Mouse (Mus musculus) right cerebral cortex, adult 2 months (tissue): ENCODE data around the gene Ptpre.
"Not testable (repeated sequence)": the region's sequence is repeated elsewhere in the genome, so short reads cannot be mapped to it uniquely, and the experiment has no call there.

Source experiments
- DNase-seq, 2 experiments: peaks; one replicate each; pipeline ENCODE4 v3.0.0; 2021 to 2022; ENCODE audit warnings: low spot score in 2 of 2

The Ptpre gene

DNA sequence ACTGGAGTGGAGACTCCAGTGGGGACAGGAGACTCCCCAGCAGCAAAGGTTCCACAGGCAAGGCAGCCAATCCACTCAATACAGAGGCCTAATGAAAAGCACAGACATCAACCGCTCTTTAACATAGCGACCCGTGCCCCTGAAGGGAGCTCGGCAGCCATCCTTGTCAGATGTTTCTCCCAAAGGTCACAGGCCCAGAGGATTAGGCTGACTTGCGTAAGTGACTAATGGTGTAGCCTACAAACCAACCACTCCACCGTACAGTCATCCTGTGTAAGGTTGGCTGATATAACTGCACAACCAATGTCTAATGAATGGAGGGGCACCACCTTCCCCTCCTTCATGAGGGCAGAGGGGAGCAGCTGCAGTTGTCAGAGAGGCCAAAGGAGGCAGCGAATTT, 152.1 kb downstream of the Ptpre start:
- DNase-seq = no peak

DNA sequence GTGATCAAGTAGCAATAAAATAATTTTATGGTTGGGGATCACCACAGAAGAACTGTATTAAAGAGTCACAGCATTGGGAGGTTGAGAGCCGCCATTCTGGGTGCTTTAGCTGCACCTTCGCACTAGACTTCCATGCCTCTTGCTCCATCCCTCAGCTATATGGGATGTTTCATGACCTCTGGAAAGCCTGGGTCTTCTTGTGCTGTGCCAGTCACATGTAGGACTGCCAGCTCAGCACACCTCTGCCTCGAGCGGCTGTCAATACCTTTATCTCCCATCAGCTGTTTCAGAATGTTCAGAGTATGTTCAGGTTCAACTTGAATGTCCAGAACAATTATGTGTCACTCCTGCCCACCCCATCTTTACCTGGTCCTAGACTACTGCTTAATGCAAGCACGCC, 154.7 kb downstream of the Ptpre start:
- DNase-seq = no peak

DNA sequence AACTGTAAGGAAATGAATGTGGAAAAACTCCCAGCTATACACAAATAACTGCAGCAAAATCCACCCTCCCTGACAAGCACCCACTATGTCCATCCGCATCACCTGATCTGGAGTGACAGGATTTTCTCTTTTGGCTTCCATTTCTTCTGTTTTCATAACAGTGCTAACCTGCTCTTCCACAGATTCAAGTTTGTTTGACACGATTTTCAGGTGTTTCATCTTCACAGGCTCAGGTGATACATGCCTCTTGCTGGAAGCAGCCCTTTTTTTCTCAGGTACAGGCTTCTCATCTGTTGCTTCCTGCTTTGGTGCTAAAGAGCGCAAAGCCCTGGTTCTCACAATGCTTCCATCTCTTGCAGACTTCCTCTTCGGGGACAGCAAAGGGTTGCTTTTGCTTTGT, 156.8 kb downstream of the Ptpre start:
- no peak for DNase-seq

DNA sequence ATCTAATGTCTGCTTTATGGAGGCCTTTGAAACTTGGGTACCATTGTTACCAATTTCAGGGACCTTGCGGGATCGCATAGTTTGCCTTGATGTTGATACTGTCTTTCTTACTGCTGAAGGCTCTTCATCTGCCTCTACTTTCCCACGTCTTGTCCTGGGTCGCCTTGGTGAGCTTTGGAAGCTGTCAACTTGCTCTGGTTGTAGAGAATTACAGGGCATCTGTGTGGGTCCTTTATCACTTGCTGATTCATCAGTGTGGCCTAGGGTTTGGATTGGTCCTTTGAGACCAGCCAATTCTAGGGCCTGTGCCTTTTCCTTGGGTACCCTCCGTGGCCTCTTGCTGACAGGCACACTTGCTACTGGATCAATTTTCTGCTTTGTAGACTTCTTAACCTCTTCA, 157.5 kb downstream of the Ptpre start:
- no peak for DNase-seq

DNA sequence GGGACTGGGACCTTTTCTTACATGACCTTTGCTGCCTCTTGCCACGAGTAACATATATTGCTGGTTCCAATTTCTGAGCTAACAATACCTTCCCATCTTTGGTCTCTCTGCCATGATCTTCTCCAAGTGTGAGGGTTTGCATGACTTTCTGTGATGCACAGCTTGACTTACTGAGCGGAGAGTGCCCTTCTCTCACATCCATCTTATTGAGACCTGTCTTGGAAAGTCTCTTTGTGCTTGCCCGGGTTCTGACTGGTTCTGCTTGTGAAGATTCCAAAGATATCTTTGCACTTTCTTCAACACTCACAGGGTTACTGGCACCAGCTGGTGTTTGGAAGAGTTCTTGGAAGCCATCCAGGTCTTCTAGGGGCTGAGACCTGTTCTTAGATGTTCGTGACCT, 158.8 kb downstream of the Ptpre start:
- DNase-seq = no peak

DNA sequence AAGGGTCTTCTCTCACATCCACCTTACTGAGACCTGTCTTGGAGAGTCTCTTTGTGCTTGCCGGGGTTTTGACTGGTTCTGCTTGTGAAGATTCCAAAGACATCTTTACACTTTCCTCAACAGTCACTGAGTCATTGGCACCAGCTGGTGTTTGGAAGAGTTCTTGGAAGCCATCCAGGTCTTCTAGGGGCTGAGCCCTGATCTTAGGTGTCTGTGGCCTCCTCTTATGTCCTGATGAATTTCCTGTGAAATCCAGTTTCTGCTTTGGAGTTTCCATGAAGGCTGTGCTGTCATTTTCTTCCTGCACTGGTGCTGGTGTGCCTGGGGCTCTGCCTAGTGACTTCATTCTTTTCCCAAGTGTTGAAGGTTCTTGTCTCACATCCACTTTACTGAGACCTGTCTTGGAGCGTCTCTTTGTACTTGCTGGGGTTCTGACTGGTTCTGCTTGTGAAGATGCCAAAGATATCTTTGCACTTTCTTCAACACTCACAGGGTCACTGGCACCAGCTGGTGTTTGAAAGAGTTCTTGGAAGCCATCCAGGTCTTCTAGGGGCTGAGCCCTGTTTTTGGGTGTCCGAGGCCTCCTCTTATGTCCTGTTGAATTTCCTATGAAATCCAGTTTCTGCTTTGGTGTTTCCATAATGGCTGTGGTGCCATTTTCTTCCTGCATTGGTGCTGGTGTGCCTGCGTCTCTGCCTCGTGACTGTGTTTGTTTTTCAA, 159.9 kb downstream of the Ptpre start:
- not testable (repeated sequence) for DNase-seq

DNA sequence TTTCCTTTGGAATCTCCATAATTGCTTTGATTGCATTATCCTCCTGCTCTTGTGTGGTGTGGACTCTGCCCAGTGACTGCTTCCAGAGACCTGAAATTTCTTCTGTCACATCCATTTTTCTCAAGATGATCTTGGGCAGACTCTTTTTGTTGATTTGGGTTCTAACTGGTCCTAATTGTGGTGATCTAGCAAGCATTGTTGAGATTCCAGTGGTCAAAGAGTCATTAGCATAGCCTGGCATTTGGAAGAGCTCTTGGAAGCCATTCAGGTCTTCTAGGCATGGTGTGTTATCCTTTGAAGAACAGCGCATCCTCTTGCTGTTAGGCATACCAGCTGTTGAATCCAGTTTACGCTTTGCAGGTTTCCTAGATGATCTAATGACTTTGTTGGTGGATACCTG, 161.1 kb downstream of the Ptpre start:
- DNase-seq = no peak

DNA sequence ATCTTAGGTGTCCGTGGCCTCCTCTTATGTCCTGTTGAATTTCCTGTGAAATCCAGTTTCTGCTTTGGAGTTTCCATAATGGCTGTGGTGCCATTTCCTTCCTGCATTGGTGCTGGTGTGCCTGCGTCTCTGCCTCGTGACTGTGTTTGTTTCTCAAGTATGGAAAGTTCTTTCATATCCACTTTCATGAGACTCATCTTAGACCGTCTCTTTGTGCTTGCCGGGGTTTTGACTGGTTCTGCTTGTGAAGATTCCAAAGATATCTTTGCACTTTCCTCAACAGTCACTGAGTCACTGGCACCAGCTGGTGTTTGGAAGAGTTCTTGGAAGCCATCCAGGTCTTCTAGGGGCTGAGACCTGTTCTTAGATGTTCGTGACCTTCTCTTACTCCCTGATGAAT, 162.1 kb downstream of the Ptpre start:
- peak in 1 of 2 experiments; percentile 11 for DNase-seq

DNA sequence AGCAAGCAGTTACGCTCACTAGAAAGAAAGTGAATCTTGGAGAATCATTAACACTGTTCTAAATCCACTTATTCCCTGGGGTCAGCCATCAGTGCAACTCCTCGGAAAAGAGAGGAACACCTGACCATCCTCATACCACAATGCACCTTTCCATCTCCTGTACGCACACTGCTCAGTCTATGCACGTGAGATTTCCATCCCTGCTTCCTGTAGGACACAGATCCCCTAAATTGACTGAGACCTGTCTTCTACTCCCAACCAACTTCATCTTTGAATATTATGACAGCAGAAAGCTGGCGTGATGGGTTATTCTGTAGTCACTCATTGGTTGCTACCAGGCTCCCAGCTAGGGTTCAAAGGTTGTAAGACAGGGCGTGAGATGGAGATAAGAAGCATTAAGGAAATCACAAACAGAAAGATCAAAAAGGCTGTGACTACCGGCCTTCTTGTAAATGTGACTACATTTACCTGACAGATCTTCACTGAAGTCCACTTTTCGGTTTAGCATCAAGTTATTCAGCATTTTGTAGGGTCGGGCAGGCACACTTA, 166.4 kb downstream of the Ptpre start:
- no peak for DNase-seq

DNA sequence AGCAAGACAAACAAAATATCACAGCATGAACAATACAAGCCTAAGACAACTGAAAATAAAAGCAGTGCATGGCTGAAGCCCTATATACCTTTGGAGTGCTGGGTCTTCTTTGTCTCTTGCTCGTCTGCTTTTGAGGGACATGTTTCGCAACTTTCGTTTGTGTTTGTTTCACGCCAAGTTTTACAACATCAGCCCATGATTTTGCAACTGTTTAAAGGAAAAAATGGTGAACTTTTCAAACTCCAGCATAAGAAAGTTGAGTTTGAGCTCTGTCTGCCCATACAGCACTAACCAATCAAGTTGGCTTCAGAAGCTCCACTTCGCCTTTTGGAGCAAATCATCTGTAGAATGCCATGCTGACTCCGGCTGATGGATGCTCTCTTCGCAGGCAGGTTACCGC, 167.0 kb downstream of the Ptpre start:
- no peak for DNase-seq

DNA sequence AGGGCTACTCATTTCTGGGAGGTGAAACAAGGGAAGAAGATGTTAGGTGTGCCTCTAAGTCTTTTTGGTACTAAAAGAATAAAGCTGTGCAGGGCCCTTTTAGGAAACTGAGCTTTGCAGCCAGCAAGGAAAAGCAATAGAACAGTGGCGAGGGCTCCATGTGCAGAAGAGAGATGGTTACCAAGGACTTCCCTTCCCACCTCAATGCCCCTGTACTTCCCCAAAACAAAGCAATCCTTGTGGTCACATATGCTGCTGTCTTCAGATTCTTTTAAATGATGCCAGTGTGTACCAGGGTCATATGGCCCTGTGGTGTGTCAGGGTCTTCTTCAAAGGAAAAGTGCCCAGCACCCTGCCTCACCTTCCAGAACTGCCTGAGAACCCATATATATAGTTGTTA, 167.8 kb downstream of the Ptpre start:
- no peak for DNase-seq

DNA sequence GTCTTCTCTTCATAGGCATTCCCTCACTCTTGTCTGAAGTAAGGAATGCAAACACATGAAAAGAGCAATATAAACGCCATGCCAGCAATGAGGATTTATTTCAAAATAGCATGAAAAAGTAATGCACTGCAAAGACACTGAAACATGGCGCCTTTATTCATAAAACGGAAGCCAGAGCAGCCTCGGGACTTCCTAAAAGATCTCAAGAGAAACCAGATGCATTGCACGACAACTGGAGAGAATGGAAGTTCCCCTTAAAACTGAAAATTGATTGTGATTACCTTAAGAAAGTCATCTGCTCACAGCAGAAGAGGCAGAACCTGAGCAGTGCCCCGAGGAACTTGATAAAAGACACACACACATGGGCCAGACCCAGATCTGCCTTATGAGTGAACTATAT, 168.5 kb downstream of the Ptpre start:
- no peak for DNase-seq

DNA sequence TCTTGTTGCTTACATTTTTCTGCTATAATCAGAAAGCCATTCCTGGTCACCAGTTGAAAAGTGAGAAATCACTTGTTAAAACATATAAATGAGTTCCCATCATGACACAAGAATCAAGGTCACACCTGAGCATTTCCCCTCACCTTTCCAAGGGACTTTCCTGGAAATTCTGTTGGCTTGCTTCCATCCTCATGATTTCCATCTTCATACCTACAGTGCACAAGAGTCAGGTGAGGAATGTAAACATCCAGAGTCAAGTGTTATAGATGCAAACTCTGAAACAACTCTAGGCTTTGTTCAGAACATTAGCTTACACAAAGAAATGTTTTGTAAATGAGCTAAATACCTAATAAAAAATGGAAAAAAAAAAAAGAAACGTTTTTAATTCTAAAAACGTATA, 173.4 kb downstream of the Ptpre start:
- no peak for DNase-seq

DNA sequence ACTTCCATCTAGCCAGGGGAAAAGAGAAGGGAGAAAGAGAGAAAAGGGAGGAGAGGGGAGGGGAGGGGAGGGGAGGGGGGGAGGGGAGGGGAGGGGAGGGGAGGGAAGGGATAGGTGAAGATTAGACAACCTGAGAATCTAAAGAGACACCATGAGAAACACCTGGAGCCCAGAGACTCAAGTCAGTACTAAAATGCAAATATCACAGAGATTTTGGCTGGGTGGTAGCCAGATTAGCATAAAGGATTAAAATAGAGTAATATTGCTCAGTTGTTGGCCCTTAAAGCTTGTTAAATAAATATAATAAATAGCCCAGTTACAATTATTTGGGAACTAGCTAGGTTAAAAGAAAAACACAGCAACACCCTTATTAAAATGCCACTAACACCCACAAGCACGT, 175.3 kb downstream of the Ptpre start:
- no peak for DNase-seq

DNA sequence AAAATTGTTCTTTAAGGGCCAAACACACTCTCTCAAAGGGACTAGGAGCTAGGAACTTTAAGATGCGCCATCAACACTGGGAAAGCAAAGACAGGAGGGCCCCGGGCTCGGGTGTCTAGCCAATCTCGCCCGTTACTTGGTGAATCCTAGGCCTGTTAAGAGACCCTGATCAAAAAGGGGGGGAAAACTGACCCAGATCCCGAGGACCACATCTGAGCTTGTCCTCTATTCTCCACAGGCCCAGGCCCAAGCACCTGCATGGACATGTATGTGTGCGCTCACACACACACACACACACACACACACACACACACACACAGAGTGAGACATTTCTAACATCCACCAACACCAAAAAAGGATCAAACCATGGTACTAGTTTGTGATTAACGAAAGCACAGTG, 176.0 kb downstream of the Ptpre start:
- DNase-seq = no peak

DNA sequence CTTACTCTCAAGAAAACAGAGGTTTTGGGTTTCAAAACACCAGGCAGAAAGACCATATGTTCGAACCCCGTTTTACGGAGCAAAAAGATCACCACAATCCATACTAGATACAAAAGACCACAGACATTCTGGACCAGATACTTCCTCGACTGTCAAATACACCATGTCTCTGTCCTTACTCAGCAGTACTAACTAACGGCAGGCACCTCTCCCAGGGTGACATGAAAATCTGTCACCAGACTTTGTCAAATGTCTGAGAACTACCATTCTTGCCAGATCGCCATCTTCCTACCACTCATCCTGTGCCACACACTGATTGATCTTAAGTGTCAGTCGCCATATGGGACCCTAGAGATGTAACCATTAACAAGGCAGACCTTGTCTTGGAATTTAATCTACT, 177.9 kb downstream of the Ptpre start:
- no peak for DNase-seq

DNA sequence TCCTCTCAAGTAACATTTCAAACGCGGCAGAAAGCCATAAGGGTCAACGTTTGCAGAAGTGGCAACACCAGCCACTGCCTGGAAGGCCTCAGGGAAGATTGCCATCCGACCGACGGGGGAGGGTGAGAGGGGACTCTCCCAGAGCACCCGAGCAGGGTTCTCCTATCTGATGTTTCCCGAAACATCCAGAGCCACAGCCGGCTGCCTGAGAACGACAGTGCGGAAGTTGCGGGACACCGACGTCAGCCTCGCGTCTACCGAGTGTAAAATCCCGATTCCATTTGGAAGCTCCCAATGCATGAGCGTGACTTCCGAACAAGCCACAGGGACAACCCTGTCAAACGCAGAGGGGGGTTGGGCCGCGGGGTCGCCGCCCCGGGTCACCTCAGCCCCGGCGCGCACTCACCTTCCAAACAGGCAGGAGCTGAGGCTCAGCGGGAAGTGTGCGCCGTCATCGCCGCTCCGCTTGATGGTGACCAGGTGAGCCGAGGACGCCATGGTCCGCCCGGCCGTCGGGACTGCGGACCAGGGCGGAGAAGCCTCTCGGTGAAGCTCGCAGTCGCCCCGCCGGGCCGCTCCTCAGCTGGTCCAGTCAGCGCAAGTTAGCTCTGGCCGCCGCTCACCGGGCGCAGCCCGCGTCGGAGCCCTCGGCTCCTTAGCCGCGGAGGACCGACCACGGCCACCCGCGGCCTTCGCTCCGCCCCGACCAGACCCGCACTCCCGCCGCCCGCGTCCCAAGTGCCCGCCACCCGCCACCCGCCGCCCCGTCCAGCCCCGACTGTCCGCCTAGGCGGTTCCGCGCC, 178.6 kb downstream of the Ptpre start, which contains the start of gene Mki67:
Gene Mki67 (minus strand): TSS at position 720 of the 803 bp plus-strand sequence.
- no peak for DNase-seq

DNA sequence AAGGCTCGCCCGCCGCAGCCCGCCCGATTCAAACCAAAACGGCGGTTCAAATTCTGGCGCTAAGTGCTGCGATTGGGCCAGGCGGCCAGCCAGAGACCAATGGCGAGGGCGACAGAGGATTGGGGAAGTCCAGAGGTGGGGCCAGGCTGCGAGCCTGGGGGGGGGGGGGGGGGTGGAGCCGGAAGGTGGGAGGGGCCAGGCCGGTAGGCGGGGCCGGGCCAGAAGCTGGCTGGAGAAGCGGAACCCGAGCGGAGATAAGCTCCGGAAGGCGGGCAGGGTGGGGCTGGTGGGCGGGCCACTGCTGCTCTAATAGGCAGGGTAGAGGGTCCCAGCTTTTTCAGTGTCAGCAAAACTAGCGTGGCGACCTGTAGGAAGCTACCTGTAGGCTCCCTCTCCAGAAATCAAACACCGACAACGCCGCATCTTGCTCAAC, 179.2 kb downstream of the Ptpre start:
- peak; percentile 67 to 76 for DNase-seq

DNA sequence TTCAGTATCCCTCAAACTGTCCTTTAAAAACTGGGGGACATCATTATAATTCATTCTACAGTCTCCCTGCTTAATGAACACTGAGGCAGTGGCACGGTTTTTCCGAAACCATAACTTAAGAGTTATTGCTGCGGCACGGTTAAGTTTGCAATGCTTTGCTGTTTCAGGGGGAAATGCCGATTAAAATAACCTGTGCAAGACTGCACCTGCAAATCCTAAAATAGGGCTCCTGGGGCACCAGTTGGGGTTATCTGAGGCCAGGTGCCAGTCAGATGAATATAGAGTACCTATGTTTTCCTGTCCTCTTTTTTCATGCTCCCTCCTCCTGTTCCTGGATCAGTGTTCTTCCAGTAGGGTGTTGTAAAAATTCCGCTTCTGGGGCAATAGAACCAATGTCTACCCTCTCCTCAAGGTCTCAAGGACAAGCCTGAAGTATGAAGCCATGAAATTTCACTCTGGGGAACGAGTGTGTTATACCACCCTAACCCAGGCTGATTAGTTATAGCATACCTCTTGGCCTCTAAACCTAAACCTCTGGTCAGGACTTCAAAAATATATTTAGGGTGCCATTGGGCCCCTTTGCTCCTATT, 179.8 kb downstream of the Ptpre start:
- DNase-seq = no peak

DNA sequence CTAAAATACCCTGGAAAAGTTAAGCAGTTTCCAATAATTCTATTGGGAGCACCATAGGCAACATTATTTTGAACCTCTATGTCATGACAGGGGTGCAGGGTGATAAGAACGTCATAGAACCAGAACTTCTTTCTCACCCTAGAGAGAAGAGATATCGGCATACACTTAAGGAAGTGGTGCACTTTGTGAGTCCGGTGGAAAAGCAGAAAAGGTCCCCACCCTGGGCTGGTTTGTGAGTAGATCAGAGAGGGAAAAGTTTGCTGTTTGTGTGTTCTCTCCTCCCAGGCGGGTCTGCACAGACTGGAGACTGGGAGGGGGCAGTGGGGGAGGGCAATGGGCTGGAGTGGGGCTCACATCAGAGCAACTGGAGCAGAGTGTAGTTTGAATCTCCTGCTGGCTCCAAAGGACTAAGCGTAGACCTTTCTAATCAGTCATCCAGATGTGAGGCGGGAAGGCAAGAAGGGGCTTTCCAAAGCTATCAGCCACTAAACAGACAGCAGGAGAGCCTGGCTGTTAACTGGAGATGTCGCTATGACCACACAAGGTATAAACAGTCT, 184.2 kb downstream of the Ptpre start:
- no peak for DNase-seq

DNA sequence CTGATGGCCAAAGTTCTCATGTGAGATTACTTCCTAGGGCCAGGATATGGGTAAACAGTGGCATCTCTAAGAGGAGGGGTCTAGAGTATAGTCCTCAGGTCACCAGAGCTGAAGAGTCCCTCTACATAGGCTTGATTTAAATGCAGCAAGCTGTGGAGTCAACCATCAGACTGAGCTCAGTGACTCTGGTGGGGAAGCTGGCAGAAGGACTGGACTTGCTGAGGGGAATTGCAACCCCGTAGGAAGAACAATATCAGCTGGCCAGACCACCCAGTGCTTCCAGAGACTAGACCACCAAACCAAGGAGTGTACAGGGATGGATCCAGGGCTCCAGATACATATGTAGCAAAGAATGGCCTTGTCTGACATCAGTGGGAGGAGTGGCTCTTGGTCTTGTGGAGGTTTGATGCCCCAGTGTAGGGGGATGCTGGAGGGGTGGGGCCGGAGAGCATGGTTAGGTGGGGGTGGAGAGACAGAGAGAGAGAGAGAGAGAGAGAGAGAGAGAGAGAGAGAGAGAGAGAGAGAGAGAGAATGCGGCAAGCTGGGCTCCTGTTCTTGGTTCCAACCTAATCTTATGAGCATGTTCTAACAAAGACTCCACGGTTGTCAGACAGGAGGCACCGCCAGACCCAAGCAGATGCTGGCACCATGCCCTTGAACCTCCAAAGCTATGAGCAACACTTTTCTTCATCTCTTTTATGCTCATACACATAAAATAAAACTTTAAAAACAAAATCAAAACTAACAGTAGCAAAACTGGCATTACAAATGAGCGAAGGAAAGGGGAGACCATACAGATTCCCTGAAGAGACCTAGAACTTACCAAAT, 184.9 kb downstream of the Ptpre start:
- no peak for DNase-seq
